Mouse (Mus musculus) bone marrow macrophage, adult 2 months (primary cell): Measurements from ENCODE around the gene Gm8439.

Experiments
- CTCF ChIP-seq: IDR thresholded peaks from 2 replicates; pipeline ENCODE4 v1.5.1; 2012; ENCODE audit warnings: low read depth, mild to moderate bottlenecking, low read length, moderate library complexity
- POLR2A ChIP-seq: IDR thresholded peaks from 2 replicates; pipeline ENCODE4 v1.6.1; 2012; ENCODE audit warnings: mild to moderate bottlenecking, low read depth, low read length, borderline replicate concordance

DNA sequence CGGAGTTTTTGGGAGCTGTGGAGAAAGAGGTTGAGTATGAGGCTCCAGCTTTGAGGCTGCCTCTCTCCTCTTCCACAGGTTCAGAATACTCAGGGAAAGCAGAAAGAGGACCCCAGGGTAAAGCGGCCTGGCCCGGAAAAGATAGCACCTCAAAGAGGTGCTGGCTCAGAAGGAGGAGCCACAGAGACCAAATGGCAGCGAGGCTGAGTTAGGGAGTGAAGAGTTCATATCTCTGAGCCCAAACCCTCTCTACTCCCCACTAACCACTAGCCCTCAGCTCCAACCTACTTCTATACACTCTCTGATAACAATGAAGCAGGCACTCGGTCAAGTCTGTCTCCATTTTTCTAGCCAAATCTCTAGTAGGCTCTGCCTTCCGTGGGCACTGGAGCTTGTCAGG lies 43.3 kb downstream of the Gm8439 start:
- no peak for TF ChIP-seq CTCF
- TF ChIP-seq POLR2A, result no peak
